Mouse (Mus musculus) neural tube, embryonic 14.5 days (tissue): ENCODE data around the gene Ankfy1. TPM values are rescaled to one million over a fixed set of nuclear protein-coding genes. Genes with fewer than 3 reads are reported as not detected.
A peak's percentile ranks its signal among the peaks of the same experiment; 100 is the strongest.

Experiments
- ATAC-seq: fragments of 200-750 bp; cut with Nextera tagmentation; 2 replicates; pipeline ENCODE4 v1.8.0; 2017; ENCODE audit warnings: low read depth, mild to moderate bottlenecking, moderate TSS enrichment, moderate library complexity
- H3K27ac ChIP-seq: fragments of 300-500 bp; sonication (generic); 2 replicates; pipeline ENCODE4 v1.5.1; 2014; ENCODE audit warnings: low read depth, mild to moderate bottlenecking, control low read depth, low read length, moderate library complexity, mixed read lengths
- H3K27me3 ChIP-seq: fragments of 300-500 bp; sonication (generic); 2 replicates; pipeline ENCODE4 v1.6.1; 2014; ENCODE audit warnings: low read length; ENCODE audit not compliant: control insufficient read depth, insufficient read depth
- H3K36me3 ChIP-seq: fragments of 300-500 bp; sonication (generic); 2 replicates; pipeline ENCODE4 v1.6.1; 2014; ENCODE audit warnings: low read length, mixed read lengths; ENCODE audit not compliant: control insufficient read depth, insufficient read depth
- H3K4me1 ChIP-seq: fragments of 300-500 bp; sonication (generic); 2 replicates; pipeline ENCODE4 v1.6.1; 2014; ENCODE audit warnings: low read length; ENCODE audit not compliant: control insufficient read depth, insufficient read depth
- H3K4me2 ChIP-seq: fragments of 300-500 bp; sonication (generic); 2 replicates; pipeline ENCODE4 v1.6.1; 2014; ENCODE audit warnings: mild to moderate bottlenecking, low read depth, low read length, control low read depth
- H3K4me3 ChIP-seq: fragments of 300-500 bp; sonication (generic); 2 replicates; pipeline ENCODE4 v1.5.1; 2014; ENCODE audit warnings: low read depth, low read length, control low read depth, mixed read lengths
- H3K9ac ChIP-seq: fragments of 300-500 bp; sonication (generic); replicated peaks from 2 replicates; pipeline ENCODE4 v1.6.1; 2014; ENCODE audit warnings: low read depth, mild to moderate bottlenecking, control low read depth, low read length, mixed read lengths
- H3K9me3 ChIP-seq: fragments of 300-500 bp; sonication (generic); 2 replicates; pipeline ENCODE4 v1.6.1; 2016; ENCODE audit warnings: low read length; ENCODE audit not compliant: control insufficient read depth
- WGBS: fragments of 180-500 bp; shearing (Covaris S2); extraction: QIAGEN DNeasy Blood & Tissue Kit; methylation state at CpG from one replicate; pipeline ENCODE4 v1.1.7; 2014; 5-methylcytosine and 5-hydroxymethylcytosine counted together
- polyA plus RNA-seq: library from polyadenylated mRNA; unstranded; fragments of >200 nt; fragmentation: Nextera tagmentation; extraction: Ambion mirVana; gene quantifications from 2 replicates; pipeline ENCODE4 v1.2.1, GENCODE M21; 2014

The Ankfy1 gene
- polyA plus RNA-seq, 1 experiment from 2014 or later: 31.2 TPM

DNA sequence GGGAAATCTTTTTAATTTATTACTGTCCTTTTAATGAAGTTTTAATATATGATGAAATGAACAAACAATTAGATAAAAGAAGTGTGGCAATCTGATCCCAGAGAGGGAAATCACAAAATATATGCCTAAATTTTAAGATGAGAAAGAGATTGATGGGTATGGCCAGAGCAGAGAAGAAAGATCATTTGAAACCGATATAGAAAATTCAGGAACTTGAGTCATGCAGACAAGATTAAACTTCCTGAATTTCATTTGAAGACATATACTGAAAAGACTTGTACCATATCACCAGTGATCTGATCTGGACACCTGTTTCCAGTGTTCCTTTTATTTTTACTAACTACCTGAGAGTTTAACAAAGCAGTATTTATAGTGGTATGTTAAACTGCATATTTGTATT lies 17.4 kb upstream of the Ankfy1 start:
- Histone ChIP-seq H3K4me1 (no peaks in the 10 kb centered on the region), H3K27ac (no peak overlapping the region), H3K4me2 (no peak overlapping the region), H3K36me3 (no peaks in the 10 kb centered on the region), H3K9me3 (no peaks in the 10 kb centered on the region), H3K27me3 (no peaks in the 10 kb centered on the region), H3K9ac (no peak overlapping the region), H3K4me3 (no peak overlapping the region)
- no peak for ATAC-seq
- WGBS: 92% methylated on average over 1 of the region's 1 CpGs

DNA sequence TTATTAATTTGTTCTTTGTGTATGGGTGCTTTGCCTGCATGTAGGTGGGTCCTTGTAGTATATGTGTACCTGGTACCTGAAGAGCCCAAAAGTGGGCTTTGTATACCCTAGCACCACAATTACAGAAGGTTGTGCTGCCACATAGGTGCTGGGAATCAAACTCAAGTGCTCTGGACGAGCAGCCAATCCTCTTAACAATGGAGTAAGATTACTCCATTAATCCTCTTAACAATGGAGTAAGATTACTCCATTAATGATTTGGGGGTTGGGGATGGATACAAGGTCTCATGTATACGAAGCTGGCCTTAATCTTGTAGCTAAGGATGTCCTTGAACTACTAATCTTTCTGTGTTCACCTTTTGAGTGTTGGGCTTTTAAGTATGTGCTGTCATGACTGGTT lies 14.5 kb upstream of the Ankfy1 start:
- H3K9ac ChIP-seq: no peak overlapping the region
- H3K4me1 ChIP-seq: no peaks in the 10 kb centered on the region
- H3K27ac ChIP-seq: no peak overlapping the region
- H3K36me3 ChIP-seq: no peaks in the 10 kb centered on the region
- no peak overlapping the region for H3K4me3 ChIP-seq
- 77% methylated on average over 2 of the region's 2 CpGs for WGBS
- no peak for ATAC-seq
- H3K4me2 ChIP-seq: no peak overlapping the region
- no peaks in the 10 kb centered on the region for H3K27me3 ChIP-seq
- H3K9me3 ChIP-seq: no peaks in the 10 kb centered on the region

DNA sequence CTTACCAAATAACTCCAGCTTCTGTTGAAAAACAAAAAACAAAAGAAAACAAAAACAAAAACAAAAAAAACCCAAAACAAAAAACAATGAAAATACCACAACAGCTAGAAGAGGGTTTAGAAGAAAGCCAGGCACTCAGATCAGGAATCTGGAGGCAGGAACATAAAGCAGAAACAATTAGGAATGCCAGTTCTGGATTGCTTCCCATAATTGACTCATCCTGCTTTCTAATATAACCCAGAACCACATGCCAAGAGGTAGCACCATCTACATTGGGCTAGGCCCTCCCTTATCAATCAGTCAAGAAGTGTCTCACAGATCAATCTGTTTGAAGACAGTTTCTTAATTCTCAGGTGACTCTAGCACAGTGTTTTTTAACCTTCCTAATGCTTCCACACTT lies 9.1 kb upstream of the Ankfy1 start:
- Histone ChIP-seq H3K27ac (no peak overlapping the region), H3K9ac (no peak overlapping the region), H3K4me2 (no peak overlapping the region), H3K4me3 (no peak overlapping the region), H3K4me1 (no peaks in the 10 kb centered on the region), H3K9me3 (no peaks in the 10 kb centered on the region), H3K36me3 (0 out of 2 replicates have a peak, but pooled peaks cover 2% of the 10 kb centered on the region), H3K27me3 (no peaks in the 10 kb centered on the region)
- ATAC-seq: no peak

DNA sequence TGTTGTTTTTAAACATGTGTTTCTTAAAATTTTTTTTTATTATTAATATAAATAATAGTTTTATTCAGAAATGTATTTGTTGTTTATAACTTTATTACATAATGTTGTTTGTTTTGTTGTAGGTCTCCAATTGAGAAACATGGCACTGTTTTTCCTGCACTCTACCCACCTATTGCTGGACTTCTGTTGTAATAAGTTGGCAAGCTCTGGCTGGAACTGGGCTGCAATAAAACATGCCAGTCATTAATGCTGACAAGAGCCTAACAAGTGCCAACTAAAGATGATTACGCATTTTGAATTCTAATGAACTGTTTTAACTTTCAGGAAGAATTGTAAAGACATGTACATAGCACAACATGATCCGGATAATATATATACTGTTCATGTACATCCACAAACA lies 6.4 kb upstream of the Ankfy1 start:
- ATAC-seq: no peak
- Histone ChIP-seq H3K4me2 (no peak overlapping the region), H3K4me1 (no peaks in the 10 kb centered on the region), H3K9ac (no peak overlapping the region), H3K9me3 (no peaks in the 10 kb centered on the region), H3K27me3 (no peaks in the 10 kb centered on the region), H3K27ac (no peak overlapping the region), H3K36me3 (0 out of 2 replicates have a peak, but pooled peaks cover 2% of the 10 kb centered on the region), H3K4me3 (no peak overlapping the region)
- WGBS: 96% methylated on average over 2 of the region's 2 CpGs

DNA sequence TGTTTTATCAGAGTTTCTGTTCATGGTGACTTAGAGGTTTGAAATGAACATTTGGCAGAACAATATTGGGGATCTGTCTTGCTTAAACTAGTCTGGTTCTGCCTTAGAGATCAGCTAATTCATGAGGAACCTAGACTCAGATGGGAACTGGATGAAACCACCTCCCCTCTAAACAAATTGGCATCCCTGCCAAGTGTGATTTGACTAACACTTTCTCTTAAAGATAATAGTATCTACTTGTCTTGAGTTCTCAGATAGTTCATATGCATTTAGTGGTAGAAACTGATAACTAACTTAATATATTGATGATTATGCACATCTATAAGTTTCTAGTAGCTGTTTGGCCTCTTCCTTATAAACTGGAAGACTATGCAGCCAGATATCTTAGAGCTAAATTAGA lies 3.1 kb upstream of the Ankfy1 start:
- no peak for ATAC-seq
- Histone ChIP-seq H3K27ac (no peak overlapping the region), H3K27me3 (no peaks in the 10 kb centered on the region), H3K9ac (no peak overlapping the region), H3K4me3 (no peak overlapping the region), H3K36me3 (0 out of 2 replicates have a peak, but pooled peaks cover 2% of the 10 kb centered on the region), H3K9me3 (no peaks in the 10 kb centered on the region), H3K4me1 (peaks cover 11% of the 10 kb centered on the region), H3K4me2 (no peak overlapping the region)

DNA sequence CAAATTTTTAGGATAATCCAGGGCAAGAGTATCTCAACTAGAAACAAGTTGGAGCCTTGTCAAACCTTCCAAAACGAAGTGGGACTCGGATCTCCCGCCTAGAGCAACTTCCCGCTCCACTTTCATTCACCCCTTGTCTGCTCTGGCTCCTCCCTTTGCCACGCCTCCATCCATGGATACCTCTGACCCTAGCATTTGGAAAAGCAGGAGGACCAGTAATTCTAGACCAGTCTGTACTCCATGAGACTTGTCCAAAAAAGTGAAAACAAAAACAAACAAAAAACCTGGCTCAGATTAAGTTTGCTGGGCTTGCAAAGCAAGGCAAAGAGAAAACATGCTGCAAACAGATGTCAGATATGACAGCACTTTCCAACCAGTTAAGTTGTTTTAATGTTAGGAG lies 1.6 kb upstream of the Ankfy1 start:
- Histone ChIP-seq H3K9ac (no peak overlapping the region), H3K27ac (no peak overlapping the region), H3K4me2 (no peak overlapping the region), H3K4me3 (no peak overlapping the region), H3K27me3 (no peaks in the 10 kb centered on the region), H3K36me3 (0 out of 2 replicates have a peak, but pooled peaks cover 2% of the 10 kb centered on the region), H3K4me1 (peaks cover 12% of the 10 kb centered on the region), H3K9me3 (no peaks in the 10 kb centered on the region)
- no peak for ATAC-seq
- WGBS: 15% methylated on average over 5 of the region's 5 CpGs

DNA sequence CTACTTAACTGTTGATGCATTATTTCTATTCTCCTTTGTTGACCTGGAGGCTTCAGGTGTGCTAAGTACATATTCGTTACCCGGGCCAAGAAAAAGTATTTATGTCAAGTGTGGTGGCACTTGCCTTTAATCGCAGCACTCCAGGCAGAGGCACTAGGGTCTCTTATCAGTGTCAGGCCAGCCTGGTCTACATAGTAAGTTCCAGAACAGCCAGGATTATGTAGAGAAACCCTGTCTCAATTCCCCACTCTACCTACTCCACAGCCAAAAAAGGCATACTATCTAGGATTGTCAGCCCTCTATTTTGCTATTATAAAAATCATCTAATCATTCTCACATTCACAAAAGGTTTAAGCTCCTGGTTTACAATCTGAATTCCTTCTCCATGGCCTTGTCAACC lies 691 bp upstream of the Ankfy1 start:
- no peaks in the 10 kb centered on the region for H3K36me3 ChIP-seq
- peak overlapping the region; percentile 86 for H3K4me3 ChIP-seq
- no peaks in the 10 kb centered on the region for H3K27me3 ChIP-seq
- no peaks in the 10 kb centered on the region for H3K9me3 ChIP-seq
- no peak for ATAC-seq
- peaks cover 12% of the 10 kb centered on the region for H3K4me1 ChIP-seq
- H3K9ac ChIP-seq: no peak overlapping the region
- WGBS: 83% methylated on average over 3 of the region's 3 CpGs
- peak overlapping the region; percentile 77 for H3K4me2 ChIP-seq
- H3K27ac ChIP-seq: no peak overlapping the region

DNA sequence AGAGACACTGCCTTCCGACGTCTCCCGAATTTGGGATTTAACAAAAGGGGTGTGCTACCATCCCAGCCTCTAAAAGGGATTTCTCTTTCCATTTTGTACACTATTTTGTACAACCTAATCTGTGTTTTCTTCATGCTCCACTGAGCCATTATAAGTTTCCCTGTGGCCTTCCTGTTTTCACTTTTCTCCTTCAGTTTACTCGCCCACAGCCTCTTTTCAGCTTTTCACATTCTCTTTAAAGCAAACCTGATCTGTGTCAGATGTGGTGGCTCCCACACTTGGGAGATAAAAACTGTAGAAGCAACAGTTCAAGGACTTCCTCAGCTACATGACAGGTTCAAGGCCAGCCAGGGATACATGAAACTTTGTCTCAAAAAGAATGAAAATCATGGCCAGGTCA lies 2.5 kb downstream of the Ankfy1 start:
- Histone ChIP-seq H3K4me3 (no peak overlapping the region), H3K36me3 (no peaks in the 10 kb centered on the region), H3K9ac (no peak overlapping the region), H3K27ac (no peak overlapping the region), H3K9me3 (no peaks in the 10 kb centered on the region), H3K27me3 (no peaks in the 10 kb centered on the region), H3K4me1 (peaks cover 12% of the 10 kb centered on the region), H3K4me2 (no peak overlapping the region)
- no peak for ATAC-seq
- 93% methylated on average over 4 of the region's 4 CpGs for WGBS

DNA sequence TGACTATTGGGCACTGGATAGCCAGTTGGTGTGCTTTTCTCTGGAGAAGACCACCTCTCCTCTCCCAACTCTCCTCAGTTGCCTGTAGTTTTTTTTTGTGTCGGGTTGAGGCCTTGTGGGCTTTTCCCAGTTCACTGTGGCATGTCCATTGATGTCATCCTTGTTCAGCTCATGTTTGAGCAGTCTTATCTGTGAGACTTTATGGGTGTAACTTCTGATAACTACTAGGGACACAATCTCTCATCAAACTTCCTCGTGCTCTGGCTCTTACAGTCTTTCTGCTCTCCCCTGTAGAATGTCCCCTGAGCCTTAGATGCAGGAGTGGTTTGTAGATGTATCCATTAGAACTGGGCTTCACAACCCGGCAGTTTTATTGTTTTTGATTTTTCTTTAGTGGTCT lies 5.2 kb downstream of the Ankfy1 start:
- Histone ChIP-seq H3K4me3 (no peak overlapping the region), H3K4me1 (peaks cover 12% of the 10 kb centered on the region), H3K4me2 (no peak overlapping the region), H3K9ac (no peak overlapping the region), H3K27ac (no peak overlapping the region), H3K27me3 (no peaks in the 10 kb centered on the region), H3K9me3 (no peaks in the 10 kb centered on the region), H3K36me3 (no peaks in the 10 kb centered on the region)
- ATAC-seq: no peak
- 90% methylated on average over 3 of the region's 3 CpGs for WGBS
